Mouse (Mus musculus) liver, embryonic 14.5 days (tissue): ENCODE results near the gene Olfr807. TPM values are rescaled to one million over a fixed set of nuclear protein-coding genes. Genes with fewer than 3 reads are reported as not detected.

ENCODE experiments used
- ATAC-seq: fragments of 200-750 bp; cut with Nextera tagmentation; 2 replicates; pipeline ENCODE4 v1.8.0; 2017; ENCODE audit warnings: moderate number of reproducible peaks, mild to moderate bottlenecking, moderate library complexity; ENCODE audit not compliant: insufficient read depth
- DNase-seq, 3 experiments: peaks; one replicate each; pipeline ENCODE4 v3.0.0-alpha.2; 2012 to 2013; ENCODE audit warnings: low read depth in 3 of 3, low spot score in 3 of 3
- H3K27ac ChIP-seq: fragments of 300-500 bp; sonication (generic); 2 replicates; pipeline ENCODE4 v1.5.1; 2014; ENCODE audit warnings: moderate library complexity, mild to moderate bottlenecking, control low read depth, inconsistent platforms
- H3K27me3 ChIP-seq: fragments of 300-500 bp; sonication (generic); 2 replicates; pipeline ENCODE4 v1.6.1; 2014; ENCODE audit warnings: mild to moderate bottlenecking, low read length, moderate library complexity; ENCODE audit not compliant: control insufficient read depth, insufficient read depth
- H3K36me3 ChIP-seq: fragments of 300-500 bp; sonication (generic); replicated peaks from 2 replicates; pipeline ENCODE4 v1.6.1; 2014; ENCODE audit warnings: low read depth; ENCODE audit not compliant: control insufficient read depth, insufficient read depth
- H3K4me1 ChIP-seq, 2 experiments: fragments of 200-500 bp in 1 of 2; fragments of 300-500 bp in 1 of 2; sonication (generic) in 1 of 2; replicated peaks; 2 replicates each; pipeline ENCODE4 v1.6.1; 2012 to 2014; ENCODE audit warnings: antibody characterized with exemption in 1 of 2, inconsistent platforms in 1 of 2, low read length in 1 of 2; ENCODE audit not compliant: control insufficient read depth in 2 of 2, insufficient read depth in 2 of 2
- H3K4me2 ChIP-seq: fragments of 300-500 bp; sonication (generic); 2 replicates; pipeline ENCODE4 v1.6.1; 2014; ENCODE audit warnings: low read depth, mild to moderate bottlenecking, control low read depth, moderate library complexity
- H3K4me3 ChIP-seq, 2 experiments: fragments of 200-500 bp in 1 of 2; fragments of 300-500 bp in 1 of 2; sonication (generic) in 1 of 2; 2 replicates each; pipeline ENCODE4 v1.5.1; 2012 to 2014; ENCODE audit warnings: low read depth in 2 of 2, low read length in 2 of 2, mild to moderate bottlenecking in 2 of 2, control low read depth in 1 of 2, inconsistent platforms in 1 of 2, moderate library complexity in 1 of 2; ENCODE audit not compliant: insufficient read depth in 1 of 2
- H3K9ac ChIP-seq: fragments of 300-500 bp; sonication (generic); replicated peaks from 2 replicates; pipeline ENCODE4 v1.6.1; 2014; ENCODE audit warnings: mild to moderate bottlenecking, control low read depth, moderate library complexity
- H3K9me3 ChIP-seq: fragments of 300-500 bp; sonication (generic); 2 replicates; pipeline ENCODE4 v1.6.1; 2016; ENCODE audit warnings: low read length, mixed read lengths; ENCODE audit not compliant: control insufficient read depth
- CTCF ChIP-seq: IDR thresholded peaks from 2 replicates; pipeline ENCODE4 v1.5.1; 2016; ENCODE audit warnings: antibody characterized with exemption, low read depth, control low read depth
- EP300 ChIP-seq: IDR thresholded peaks from 2 replicates; pipeline ENCODE4 v1.6.1; 2016; ENCODE audit warnings: antibody characterized with exemption, low read depth
- WGBS: fragments of 180-500 bp; shearing (Covaris S2); extraction: QIAGEN DNeasy Blood & Tissue Kit; methylation state at CpG from one replicate; pipeline ENCODE4 v1.1.7; 2014; ENCODE audit not compliant: insufficient replicate concordance; 5-methylcytosine and 5-hydroxymethylcytosine counted together
- polyA plus RNA-seq, 2 experiments: library from polyadenylated mRNA; depleted of rRNA in 1 of 2; stranded (reverse) in 1 of 2; unstranded in 1 of 2; fragments of >200 nt; fragmentation: Nextera tagmentation in 1 of 2; extraction: Ambion mirVana in 1 of 2; gene quantifications; 2 replicates each; pipeline versions ENCODE4 v1.2.1 to v1.2.3; 2012 to 2014

The Olfr807 gene
- polyA plus RNA-seq (2012; rRNA removed) (not detected in 2 replicates), polyA plus RNA-seq (2014; fragmentation: Nextera tagmentation; extraction: Ambion mirVana) (not detected in 2 replicates)

DNA sequence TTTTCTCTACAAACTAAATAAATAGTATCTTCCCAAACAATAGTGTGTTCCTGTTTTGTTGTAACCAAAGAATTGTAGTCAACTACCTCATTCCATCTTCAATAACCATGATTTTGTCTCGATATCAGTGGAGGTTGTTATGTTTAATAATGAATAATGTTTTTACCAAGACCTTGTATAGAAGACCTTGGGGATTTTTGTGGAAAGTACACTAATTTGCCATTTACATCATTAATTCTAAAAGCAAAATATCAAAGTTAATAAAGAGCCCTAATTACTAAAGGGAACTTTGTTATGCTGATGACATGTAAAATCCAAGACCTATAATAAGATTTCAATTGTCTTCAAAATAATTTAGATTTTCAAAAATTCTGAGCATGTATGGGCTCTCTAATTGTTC, at the start of gene Olfr807:
Gene Olfr807, minus strand, starts transcription at position 101 of the 400 bp plus-strand sequence.
- no peak within 1 kb of the TSS for H3K9ac ChIP-seq
- DNase-seq (no peak), ATAC-seq (no peak)
- TF ChIP-seq CTCF (no peak), EP300 (no peak)
- no peak within 1 kb of the TSS for H3K4me3 ChIP-seq
- no peak within 1 kb of the TSS for H3K4me2 ChIP-seq
- H3K27me3 ChIP-seq: no peaks in the 10 kb centered on the region
- no peaks in the 10 kb centered on the region for H3K4me1 ChIP-seq
- no peaks in the 10 kb centered on the region for H3K9me3 ChIP-seq
- 58% methylated on average over 1 of the region's 1 CpGs for WGBS
- H3K36me3 ChIP-seq: no peaks in the 10 kb centered on the region
- H3K27ac ChIP-seq: no peak within 1 kb of the TSS

DNA sequence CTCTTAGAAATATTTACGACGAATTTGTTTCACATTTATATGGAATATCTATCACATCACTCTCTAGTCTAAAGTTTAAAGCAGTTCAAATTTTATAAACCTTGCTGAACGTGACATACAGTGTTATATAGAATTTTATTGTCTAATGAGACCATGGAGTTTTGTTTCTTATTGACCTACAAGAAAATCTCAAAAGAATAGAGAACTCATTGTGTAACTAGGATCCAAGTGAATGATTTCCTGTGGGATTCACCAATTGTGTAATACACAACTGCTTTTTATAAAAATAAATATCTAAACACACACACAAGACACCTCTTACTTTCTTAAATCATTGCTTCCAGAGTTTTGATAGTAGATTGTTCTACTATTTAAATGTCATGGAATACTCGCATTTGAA, 46.7 kb upstream of the Olfr807 start, which contains the start of gene Olfr811:
Gene Olfr811, minus strand, starts transcription at position 101 of the 400 bp plus-strand sequence.
- H3K27me3 ChIP-seq: no peaks in the 10 kb centered on the region
- no peak within 1 kb of the TSS for H3K27ac ChIP-seq
- H3K36me3 ChIP-seq: no peaks in the 10 kb centered on the region
- ATAC-seq (no peak), DNase-seq (no peak)
- TF ChIP-seq EP300 (no peak), CTCF (no peak)
- 54% methylated on average over 4 of the region's 4 CpGs for WGBS
- no peaks in the 10 kb centered on the region for H3K9me3 ChIP-seq
- no peak within 1 kb of the TSS for H3K4me2 ChIP-seq
- H3K4me1 ChIP-seq: no peaks in the 10 kb centered on the region
- H3K4me3 ChIP-seq: no peak within 1 kb of the TSS
- no peak within 1 kb of the TSS for H3K9ac ChIP-seq

DNA sequence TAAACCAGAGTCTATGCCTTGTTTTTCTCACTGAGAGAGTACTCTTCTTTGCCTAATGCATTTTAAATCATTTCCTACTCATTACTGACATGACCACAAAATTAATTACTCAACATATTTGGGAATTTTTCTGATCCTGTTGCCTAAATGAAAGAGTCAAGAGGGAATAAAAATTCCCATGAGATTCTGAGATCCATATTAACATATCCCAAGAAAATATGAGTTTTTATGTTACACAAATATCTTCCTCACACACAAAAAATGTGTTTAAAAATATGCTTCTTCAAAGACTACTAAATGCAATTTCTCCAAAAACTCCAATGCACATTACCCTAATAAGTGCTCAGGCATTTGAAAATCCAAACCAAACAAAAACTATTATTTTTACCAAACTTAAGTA, 37.2 kb upstream of the Olfr807 start, which contains the start of gene Olfr810:
Gene Olfr810, minus strand, starts transcription at position 101 of the 400 bp plus-strand sequence.
- Histone ChIP-seq H3K9ac (no peak within 1 kb of the TSS), H3K4me3 (no peak within 1 kb of the TSS), H3K27me3 (no peaks in the 10 kb centered on the region), H3K27ac (no peak within 1 kb of the TSS), H3K4me1 (no peaks in the 10 kb centered on the region), H3K4me2 (no peak within 1 kb of the TSS), H3K36me3 (no peaks in the 10 kb centered on the region), H3K9me3 (no peaks in the 10 kb centered on the region)
- TF ChIP-seq CTCF: no peak
- no peak for TF ChIP-seq EP300
- ATAC-seq (no peak), DNase-seq (no peak)

DNA sequence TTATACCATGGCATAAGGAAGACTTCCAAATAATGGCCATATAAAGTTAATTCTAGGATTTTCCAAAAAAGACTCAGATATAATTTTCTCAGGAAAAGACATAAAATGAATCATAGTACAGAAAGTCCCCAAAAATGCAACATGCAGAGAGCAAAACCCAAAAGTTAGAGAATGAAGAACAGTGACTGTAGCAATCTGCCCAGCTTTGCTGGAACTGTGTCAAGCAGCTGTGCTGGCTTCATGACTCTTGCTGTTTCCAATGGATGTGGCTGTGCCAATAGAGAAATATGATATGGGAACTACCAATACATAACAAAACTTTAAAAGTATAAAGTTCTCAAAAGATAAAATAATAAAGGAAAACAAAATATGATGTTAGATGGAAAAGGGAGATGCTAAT, 20.5 kb upstream of the Olfr807 start:
- Histone ChIP-seq H3K36me3 (no peaks in the 10 kb centered on the region), H3K27me3 (no peaks in the 10 kb centered on the region), H3K9me3 (no peaks in the 10 kb centered on the region), H3K9ac (no peak overlapping the region), H3K4me1 (no peaks in the 10 kb centered on the region), H3K4me2 (no peak overlapping the region), H3K27ac (no peak overlapping the region), H3K4me3 (no peak overlapping the region)
- no peak for DNase-seq
- TF ChIP-seq CTCF: no peak
- no peak for TF ChIP-seq EP300
- no peak for ATAC-seq

DNA sequence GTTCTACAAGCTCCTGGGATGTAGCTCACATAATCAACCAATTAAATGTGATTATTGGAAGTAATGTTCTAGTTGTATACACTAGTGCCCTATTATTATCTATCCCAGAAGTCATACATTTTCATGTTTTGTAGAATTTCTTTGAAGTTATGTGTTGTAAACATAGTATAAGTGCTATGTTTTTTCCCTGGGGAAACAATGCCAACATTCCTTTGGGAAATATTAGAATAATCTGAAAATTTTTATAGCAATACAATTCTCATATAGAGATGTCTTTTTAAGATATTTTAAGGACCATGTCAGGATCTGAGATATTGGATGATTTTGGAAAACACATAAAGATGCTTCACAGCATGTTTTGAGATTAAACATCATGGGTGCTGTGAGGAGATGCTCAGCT, 16.7 kb upstream of the Olfr807 start, which contains the start of gene Olfr809:
Gene Olfr809, plus strand, starts transcription at position 301 of the 400 bp plus-strand sequence.
- Histone ChIP-seq H3K9ac (no peak within 1 kb of the TSS), H3K27me3 (no peaks in the 10 kb centered on the region), H3K27ac (no peak within 1 kb of the TSS), H3K4me2 (no peak within 1 kb of the TSS), H3K9me3 (no peaks in the 10 kb centered on the region), H3K36me3 (no peaks in the 10 kb centered on the region), H3K4me1 (no peaks in the 10 kb centered on the region), H3K4me3 (no peak within 1 kb of the TSS)
- DNase-seq (no peak), ATAC-seq (no peak)
- TF ChIP-seq EP300: no peak
- TF ChIP-seq CTCF: no peak

DNA sequence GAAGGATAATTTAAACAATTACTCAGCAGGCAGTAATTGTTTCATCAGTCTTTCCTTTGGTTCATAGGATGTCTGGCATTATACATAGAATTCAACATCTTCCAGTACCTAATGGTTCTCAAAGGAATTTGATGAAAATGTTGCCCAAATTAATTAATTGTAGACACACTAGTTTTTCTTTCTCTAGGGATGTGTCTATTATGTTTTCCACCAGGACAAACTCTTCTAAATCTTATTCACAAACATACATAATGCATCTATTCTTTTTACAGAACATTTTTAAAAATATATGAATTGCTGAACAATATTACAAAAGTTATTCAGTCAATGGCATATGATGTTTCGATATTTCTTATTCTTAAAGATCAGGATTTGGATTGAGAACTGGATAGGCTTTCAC, 7.6 kb upstream of the Olfr807 start, which contains the start of gene Olfr808:
Gene Olfr808, plus strand, starts transcription at position 301 of the 400 bp plus-strand sequence.
- Histone ChIP-seq H3K27ac (no peak within 1 kb of the TSS), H3K9ac (no peak within 1 kb of the TSS), H3K4me1 (no peaks in the 10 kb centered on the region), H3K27me3 (no peaks in the 10 kb centered on the region), H3K9me3 (no peaks in the 10 kb centered on the region), H3K4me3 (no peak within 1 kb of the TSS), H3K4me2 (no peak within 1 kb of the TSS), H3K36me3 (no peaks in the 10 kb centered on the region)
- 57% methylated on average over 1 of the region's 1 CpGs for WGBS
- DNase-seq: no peak
- TF ChIP-seq CTCF (no peak), EP300 (no peak)
- no peak for ATAC-seq
